8 mouse cellular contexts compared by ENCODE assay signal in the genomic region with DNA sequence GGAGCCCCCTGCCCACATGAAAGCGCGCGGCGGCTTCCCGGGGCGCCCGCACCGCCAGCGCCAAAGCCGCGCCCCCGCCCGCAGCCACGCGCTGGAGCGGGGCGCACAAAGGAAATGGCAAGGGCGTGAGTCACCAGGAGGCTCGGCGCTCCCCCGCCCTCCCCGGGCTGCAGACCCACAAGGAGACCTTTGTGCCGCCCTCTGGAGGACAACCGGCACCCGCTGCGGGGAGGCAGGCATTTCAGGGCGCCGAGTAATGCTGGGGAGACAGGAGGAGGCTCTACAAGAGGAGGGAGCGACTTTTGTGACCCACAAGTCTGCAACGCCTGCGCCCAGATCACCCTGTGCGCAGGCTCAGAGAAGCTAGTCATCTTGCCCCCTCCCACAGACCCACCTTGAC.
A peak's percentile ranks its signal among the peaks of the same experiment; 100 is the strongest.
DNase-seq lines count a peak whose midpoint lies in the region; ATAC-seq lines count a peak whose summit lies in the region.

No protein-coding gene starts in this region.

- 1% methylated on average over 32 of the region's 32 CpGs for WGBS in embryonic facial prominence, embryonic 13.5 days
- under 1% methylated on average over 32 of the region's 32 CpGs for WGBS in heart, embryonic 12.5 days
- WGBS in kidney, embryonic 16.5 days: 1% methylated on average over 31 of the region's 32 CpGs
- WGBS in liver, embryonic 13.5 days (ENCODE audit: insufficient replicate concordance): 3% methylated on average over 31 of the region's 32 CpGs
- WGBS in stomach, embryonic 14.5 days: under 1% methylated on average over 31 of the region's 32 CpGs

- no peaks in the 10 kb centered on the region for H3K36me3 ChIP-seq in embryonic facial prominence, embryonic 13.5 days
- H3K36me3 ChIP-seq in heart, embryonic 12.5 days: no peaks in the 10 kb centered on the region
- H3K36me3 ChIP-seq in kidney, embryonic 16.5 days (ENCODE audit: insufficient read depth, low read length): no peaks in the 10 kb centered on the region
- no peaks in the 10 kb centered on the region for H3K36me3 ChIP-seq in liver, embryonic 13.5 days
- H3K36me3 ChIP-seq in stomach, embryonic 14.5 days (ENCODE audit: control insufficient read depth, insufficient read depth, low read length): no peaks in the 10 kb centered on the region

- H3K27ac ChIP-seq in embryonic facial prominence, embryonic 13.5 days: peak overlapping the region; percentile 90
- H3K27ac ChIP-seq in heart, embryonic 12.5 days (ENCODE audit: poor library complexity, severe bottlenecking): peak overlapping the region; percentile 85
- peak overlapping the region; percentile 80 for H3K27ac ChIP-seq in kidney, embryonic 16.5 days (ENCODE audit: low read length)
- H3K27ac ChIP-seq in liver, embryonic 13.5 days: peak overlapping the region; percentile 29; the same call in 1 of the 2 replicates
- peak overlapping the region; percentile 93 for H3K27ac ChIP-seq in stomach, embryonic 14.5 days (ENCODE audit: low read length)

- peak overlapping the region; percentile 81 for H3K9ac ChIP-seq in embryonic facial prominence, embryonic 13.5 days
- peak overlapping the region; percentile 93 for H3K9ac ChIP-seq in heart, embryonic 12.5 days
- peak overlapping the region; percentile 91 for H3K9ac ChIP-seq in kidney, embryonic 16.5 days (replicated peaks; ENCODE audit: low read length)
- peak overlapping the region; percentile 65 for H3K9ac ChIP-seq in liver, embryonic 13.5 days
- peak overlapping the region; percentile 93 for H3K9ac ChIP-seq in stomach, embryonic 14.5 days (replicated peaks; ENCODE audit: low read depth, low read length)

- H3K4me3 ChIP-seq in embryonic facial prominence, embryonic 13.5 days: peak overlapping the region; percentile 48
- peak overlapping the region; percentile 61 for H3K4me3 ChIP-seq in heart, embryonic 12.5 days
- peak overlapping the region; percentile 65 for H3K4me3 ChIP-seq in kidney, embryonic 16.5 days (ENCODE audit: low read length)
- peak overlapping the region; percentile 52 for H3K4me3 ChIP-seq in liver, embryonic 13.5 days (replicated peaks)
- H3K4me3 ChIP-seq in stomach, embryonic 14.5 days (ENCODE audit: low read depth, low read length): peak overlapping the region; percentile 52

- H3K27me3 ChIP-seq in embryonic facial prominence, embryonic 13.5 days: peaks cover 3% of the 10 kb centered on the region; the same call in 1 of the 2 replicates
- H3K27me3 ChIP-seq in heart, embryonic 12.5 days (replicated peaks): peaks cover 38% of the 10 kb centered on the region
- H3K27me3 ChIP-seq in kidney, embryonic 16.5 days (ENCODE audit: insufficient read depth, low read length): peaks cover 10% of the 10 kb centered on the region; the same call in 1 of the 2 replicates
- H3K27me3 ChIP-seq in liver, embryonic 13.5 days: peaks cover 75% of the 10 kb centered on the region
- no peaks in the 10 kb centered on the region for H3K27me3 ChIP-seq in stomach, embryonic 14.5 days (ENCODE audit: control insufficient read depth, insufficient read depth, low read length)

- H3K4me2 ChIP-seq in embryonic facial prominence, embryonic 13.5 days: peak overlapping the region; percentile 85
- H3K4me2 ChIP-seq in heart, embryonic 12.5 days: peak overlapping the region; percentile 91
- H3K4me2 ChIP-seq in kidney, embryonic 16.5 days (replicated peaks; ENCODE audit: low read depth, low read length): peak overlapping the region; percentile 99
- H3K4me2 ChIP-seq in liver, embryonic 13.5 days: peak overlapping the region; percentile 74
- H3K4me2 ChIP-seq in stomach, embryonic 14.5 days (replicated peaks; ENCODE audit: low read depth, low read length): peak overlapping the region; percentile 99

- DNase-seq in 416B (ENCODE audit: low read depth): peak; percentile 83
- DNase-seq in adrenal gland, postnatal 36 days: peak; percentile 89 to 94
- peak; percentile 34 for DNase-seq in liver, embryonic 13.5 days
- peak; percentile 4 to 73 for DNase-seq in natural killer cell, adult 2 months (ENCODE audit: low spot score in 2 of 2)

- peak; percentile 84 for ATAC-seq in embryonic facial prominence, embryonic 13.5 days (ENCODE audit: insufficient number of reproducible peaks, insufficient read depth, low FRiP score, low TSS enrichment, low read depth)
- ATAC-seq in heart, embryonic 12.5 days (ENCODE audit: insufficient number of reproducible peaks, low FRiP score): peak; percentile 80
- peak; percentile 89 for ATAC-seq in kidney, embryonic 16.5 days (ENCODE audit: low FRiP score, low TSS enrichment)
- peak; percentile 61; the same call in 1 of the 2 replicates for ATAC-seq in liver, embryonic 13.5 days (ENCODE audit: low read depth)
- ATAC-seq in stomach, embryonic 14.5 days (ENCODE audit: insufficient number of reproducible peaks, insufficient read depth, low FRiP score, low read depth): peak; percentile 86

- peaks cover 45% of the 10 kb centered on the region for H3K4me1 ChIP-seq in embryonic facial prominence, embryonic 13.5 days
- H3K4me1 ChIP-seq in heart, embryonic 12.5 days (replicated peaks): peaks cover 37% of the 10 kb centered on the region
- peaks cover 26% of the 10 kb centered on the region for H3K4me1 ChIP-seq in kidney, embryonic 16.5 days (ENCODE audit: insufficient read depth, low read length)
- H3K4me1 ChIP-seq in liver, embryonic 13.5 days (replicated peaks): peaks cover 14% of the 10 kb centered on the region
- H3K4me1 ChIP-seq in stomach, embryonic 14.5 days (ENCODE audit: control insufficient read depth, insufficient read depth, low read length): peaks cover 39% of the 10 kb centered on the region

- H3K9me3 ChIP-seq in embryonic facial prominence, embryonic 13.5 days: no peaks in the 10 kb centered on the region
- no peaks in the 10 kb centered on the region for H3K9me3 ChIP-seq in heart, embryonic 12.5 days (replicated peaks)
- H3K9me3 ChIP-seq in kidney, embryonic 16.5 days (ENCODE audit: low read length): no peaks in the 10 kb centered on the region
- H3K9me3 ChIP-seq in liver, embryonic 13.5 days (replicated peaks): no peaks in the 10 kb centered on the region
- no peaks in the 10 kb centered on the region for H3K9me3 ChIP-seq in stomach, embryonic 14.5 days (ENCODE audit: control insufficient read depth, low read depth, low read length)

Comparison
In these comparisons a context has a peak if more than half of its experiments do, and no peak if none do; other contexts are left out.
1. Peak in every context shown above with its lines: DNase-seq, ATAC-seq, H3K4me3 ChIP-seq and H3K27ac ChIP-seq.
2. DNase-seq: peak in every context shown above with its lines; median percentile 92 in adrenal gland, postnatal 36 days; 83 in 416B; 38 in natural killer cell, adult 2 months; 34 in liver, embryonic 13.5 days.
3. H3K27ac ChIP-seq: peak in every context shown above with its lines; median percentile 93 in stomach, embryonic 14.5 days; 90 in embryonic facial prominence, embryonic 13.5 days; 85 in heart, embryonic 12.5 days; 80 in kidney, embryonic 16.5 days; 29 in liver, embryonic 13.5 days.